In the genomic region with DNA sequence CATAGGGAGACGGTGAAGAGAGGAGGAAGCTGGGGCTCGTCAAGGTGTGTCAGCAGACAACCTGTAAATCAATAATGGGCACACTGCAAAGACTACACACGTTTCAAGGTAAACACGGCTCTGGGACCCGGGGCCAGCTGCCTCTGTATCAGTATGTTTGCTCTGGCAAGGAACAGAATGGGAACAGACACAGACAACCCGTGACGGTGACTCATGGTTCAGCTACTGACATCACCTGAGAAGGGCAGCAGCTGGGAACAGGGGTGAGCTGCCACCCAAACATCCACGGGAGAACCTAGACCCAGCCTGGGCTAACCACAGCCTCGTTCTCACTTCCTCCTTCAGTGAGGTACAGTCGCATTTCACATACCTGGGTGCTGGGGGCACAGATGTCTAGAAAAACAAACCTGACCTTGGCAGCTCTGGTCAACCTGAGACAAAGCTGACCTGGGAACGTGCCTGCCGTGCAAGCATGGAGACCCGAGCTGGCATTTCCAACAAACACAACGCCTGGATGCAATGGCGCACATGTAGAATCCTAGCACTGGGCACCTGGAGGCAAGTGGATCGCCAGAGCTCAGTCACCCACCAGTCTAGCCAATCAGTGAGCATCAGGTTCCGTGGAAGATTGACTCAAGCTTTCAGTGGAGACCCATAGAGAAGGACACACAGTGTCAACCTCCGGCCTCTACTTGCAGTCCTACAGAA, we compare ENCODE assay signal across 10 mouse cellular contexts. TPM values are rescaled to one million over a fixed set of nuclear protein-coding genes. Genes with fewer than 3 reads are reported as not detected.
A peak's percentile ranks its signal among the peaks of the same experiment; 100 is the strongest.
DNase-seq lines count a peak whose midpoint lies in the region; ATAC-seq and TF ChIP-seq lines count a peak whose summit lies in the region.
"Had no signal": no experiment of that assay in that cellular context is flagged by ENCODE, and none has a peak within 500 bp of the region (broad histone marks: within the 10 kb centered on the region; RNA-seq: fewer than 3 reads in every experiment).

No protein-coding gene starts in this region.

- no peaks in the 10 kb centered on the region for H3K9me3 ChIP-seq in liver, embryonic 14.5 days (ENCODE audit: control insufficient read depth, low read length)
- H3K9me3 ChIP-seq in stomach, postnatal 0 days (ENCODE audit: control insufficient read depth, low read length), result no peaks in the 10 kb centered on the region
- no peaks in the 10 kb centered on the region for H3K9me3 ChIP-seq in hindbrain, embryonic 16.5 days (ENCODE audit: control insufficient read depth, low read length)
- no peaks in the 10 kb centered on the region for H3K9me3 ChIP-seq in hindbrain, embryonic 11.5 days (ENCODE audit: control insufficient read depth, low read length)

- H3K36me3 ChIP-seq in liver, embryonic 14.5 days (replicated peaks; ENCODE audit: control insufficient read depth, insufficient read depth, low read depth), result no peaks in the 10 kb centered on the region
- H3K36me3 ChIP-seq in stomach, postnatal 0 days (ENCODE audit: control insufficient read depth, insufficient read depth, low read length), result no peaks in the 10 kb centered on the region
- no peaks in the 10 kb centered on the region for H3K36me3 ChIP-seq in hindbrain, embryonic 16.5 days (ENCODE audit: control insufficient read depth, insufficient read depth, low read length)
- no peaks in the 10 kb centered on the region for H3K36me3 ChIP-seq in hindbrain, embryonic 11.5 days (ENCODE audit: control insufficient read depth, insufficient read depth, low read length)

- H3K27me3 ChIP-seq in liver, embryonic 14.5 days (ENCODE audit: control insufficient read depth, insufficient read depth, low read length), result no peaks in the 10 kb centered on the region
- no peaks in the 10 kb centered on the region for H3K27me3 ChIP-seq in stomach, postnatal 0 days (ENCODE audit: control insufficient read depth, insufficient read depth, low read length)
- no peaks in the 10 kb centered on the region for H3K27me3 ChIP-seq in hindbrain, embryonic 16.5 days (replicated peaks; ENCODE audit: control insufficient read depth, insufficient read depth, low read length)
- no peaks in the 10 kb centered on the region for H3K27me3 ChIP-seq in hindbrain, embryonic 11.5 days (ENCODE audit: control insufficient read depth, insufficient read depth, low read length)

- H3K9ac ChIP-seq in liver, embryonic 14.5 days (replicated peaks), result no peak overlapping the region
- H3K9ac ChIP-seq in stomach, postnatal 0 days (ENCODE audit: low read length), result no peak overlapping the region
- H3K9ac ChIP-seq in hindbrain, embryonic 16.5 days (ENCODE audit: low read depth, low read length), result no peak overlapping the region
- no peak overlapping the region for H3K9ac ChIP-seq in hindbrain, embryonic 11.5 days (ENCODE audit: low read depth, low read length)

- H3K4me2 ChIP-seq in liver, embryonic 14.5 days (ENCODE audit: low read depth), result no peak overlapping the region
- no peak overlapping the region for H3K4me2 ChIP-seq in stomach, postnatal 0 days (replicated peaks; ENCODE audit: low read depth)
- H3K4me2 ChIP-seq in hindbrain, embryonic 16.5 days (ENCODE audit: low read length), result no peak overlapping the region
- H3K4me2 ChIP-seq in hindbrain, embryonic 11.5 days (replicated peaks; ENCODE audit: low read depth, low read length), result no peak overlapping the region

- H3K4me1 ChIP-seq in liver, embryonic 14.5 days (replicated peaks; ENCODE audit: control insufficient read depth in 2 of 2, insufficient read depth in 2 of 2, low read length in 1 of 2), result peaks cover 0 to 13% of the 10 kb centered on the region in 2 experiments; a peak in 2 of 4 replicates
- H3K4me1 ChIP-seq in stomach, postnatal 0 days (replicated peaks; ENCODE audit: control insufficient read depth, insufficient read depth), result peaks cover 2% of the 10 kb centered on the region; the same call in 1 of the 2 replicates
- H3K4me1 ChIP-seq in hindbrain, embryonic 16.5 days (ENCODE audit: control insufficient read depth, insufficient read depth, low read depth, low read length), result no peaks in the 10 kb centered on the region
- no peaks in the 10 kb centered on the region for H3K4me1 ChIP-seq in hindbrain, embryonic 11.5 days (replicated peaks; ENCODE audit: control insufficient read depth, insufficient read depth, low read length)

- ATAC-seq in common myeloid progenitor, adult 5-6 weeks (replicated peaks; ENCODE audit: low read depth, poor library complexity, severe bottlenecking), result peak; percentile 43
- 0 out of 2 replicates have a peak, but pooled peaks have one; percentile 12 for ATAC-seq in liver, embryonic 14.5 days (ENCODE audit: insufficient read depth)
- ATAC-seq in stomach, postnatal 0 days (ENCODE audit: low FRiP score, low TSS enrichment), result peak; percentile 91
- ATAC-seq in hindbrain, embryonic 16.5 days, result no peak
- no peak for ATAC-seq in hindbrain, embryonic 11.5 days (ENCODE audit: low FRiP score)

- peak; percentile 16 for DNase-seq in adrenal gland, postnatal 25 days
- DNase-seq in adrenal gland, postnatal 14 days, result no peak
- DNase-seq in liver, embryonic 14.5 days (ENCODE audit: low read depth in 3 of 3, low spot score in 3 of 3), result no peak
- DNase-seq in stomach, postnatal 0 days (ENCODE audit: low spot score), result peak; percentile 83
- DNase-seq in left cerebral cortex, adult 9 months (ENCODE audit: low spot score in 2 of 2), result no peak
- DNase-seq in hindbrain, embryonic 11.5 days (ENCODE audit: low spot score), result no peak

- WGBS in liver, embryonic 14.5 days (ENCODE audit: insufficient replicate concordance), result 59% methylated on average over 18 of the region's 18 CpGs
- 54% methylated on average over 18 of the region's 18 CpGs for WGBS in stomach, postnatal 0 days
- WGBS in hindbrain, embryonic 16.5 days, result 90% methylated on average over 18 of the region's 18 CpGs
- 86% methylated on average over 18 of the region's 18 CpGs for WGBS in hindbrain, embryonic 11.5 days

- no peak overlapping the region for H3K4me3 ChIP-seq in liver, embryonic 14.5 days (ENCODE audit: insufficient read depth in 1 of 2, low read depth in 2 of 2, low read length in 2 of 2)
- no peak overlapping the region for H3K4me3 ChIP-seq in stomach, postnatal 0 days (ENCODE audit: low read depth, low read length)
- H3K4me3 ChIP-seq in hindbrain, embryonic 16.5 days (ENCODE audit: low read length), result no peak overlapping the region
- no peak overlapping the region for H3K4me3 ChIP-seq in hindbrain, embryonic 11.5 days (ENCODE audit: low read depth, low read length)
- H3K4me3 ChIP-seq: left cerebral cortex, adult 2 months; myocyte had no signal

- TF ChIP-seq CTCF in liver, embryonic 14.5 days (IDR thresholded peaks at IDR 0.05; ENCODE audit: low read depth), result no peak
- no peak for TF ChIP-seq CTCF in stomach, postnatal 0 days (IDR thresholded peaks at IDR 0.05; ENCODE audit: low read depth)

- H3K27ac ChIP-seq in liver, embryonic 14.5 days, result no peak overlapping the region
- H3K27ac ChIP-seq in stomach, postnatal 0 days (replicated peaks), result peak overlapping the region; percentile 61
- H3K27ac ChIP-seq in hindbrain, embryonic 16.5 days (ENCODE audit: low read depth, low read length), result no peak overlapping the region
- no peak overlapping the region for H3K27ac ChIP-seq in hindbrain, embryonic 11.5 days (ENCODE audit: low read depth, low read length)
- H3K27ac ChIP-seq: left cerebral cortex, adult 2 months had no signal

- TF ChIP-seq EP300 in liver, embryonic 14.5 days (IDR thresholded peaks at IDR 0.05; ENCODE audit: low read depth), result no peak
- TF ChIP-seq EP300 in stomach, postnatal 0 days (optimal IDR thresholded peaks at IDR 0.05), result no peak

RNA-seq across cellular contexts. Expression of gene Rpia, which starts 22.0 kb away (rescaled TPM):
- total RNA-seq in adrenal gland, postnatal 25 days (2021), result 22.0 and 26.2 TPM in 2 replicates
- total RNA-seq in adrenal gland, postnatal 14 days (2021), result 21.0 and 23.7 TPM in 2 replicates
- 143 and 145 TPM in 2 replicates for total RNA-seq in common myeloid progenitor, adult 5-6 weeks (2017)
- polyA plus RNA-seq in liver, embryonic 14.5 days (2012; rRNA removed), result 24.4 and 36.7 TPM in 2 replicates
- polyA plus RNA-seq in liver, embryonic 14.5 days (2014; fragmentation: Nextera tagmentation; extraction: Ambion mirVana), result 4.5 and 4.7 TPM in 2 replicates
- 2.4 and 2.6 TPM in 2 replicates for polyA plus RNA-seq in stomach, postnatal 0 days (2015; fragmentation: Nextera tagmentation; extraction: Ambion mirVana)
- polyA plus RNA-seq in hindbrain, embryonic 16.5 days (2015; fragmentation: Nextera tagmentation; extraction: Ambion mirVana), result 2.1 and 2.3 TPM in 2 replicates
- 2.5 and 3.7 TPM in 2 replicates for polyA plus RNA-seq in hindbrain, embryonic 11.5 days (2014; fragmentation: Nextera tagmentation; extraction: Ambion mirVana)

RNA-seq across cellular contexts. Expression of gene Eif2ak3, which starts 30.2 kb away (rescaled TPM):
- total RNA-seq in adrenal gland, postnatal 25 days (2021), result 19.1 and 22.6 TPM in 2 replicates
- total RNA-seq in adrenal gland, postnatal 14 days (2021), result 16.4 and 22.9 TPM in 2 replicates
- 14.5 and 15.1 TPM in 2 replicates for total RNA-seq in common myeloid progenitor, adult 5-6 weeks (2017)
- polyA plus RNA-seq in liver, embryonic 14.5 days (2012; rRNA removed), result 3.2 and 3.3 TPM in 2 replicates
- polyA plus RNA-seq in liver, embryonic 14.5 days (2014; fragmentation: Nextera tagmentation; extraction: Ambion mirVana), result 2.3 and 2.5 TPM in 2 replicates
- polyA plus RNA-seq in stomach, postnatal 0 days (2015; fragmentation: Nextera tagmentation; extraction: Ambion mirVana), result 6.7 and 7.6 TPM in 2 replicates
- polyA plus RNA-seq in hindbrain, embryonic 16.5 days (2015; fragmentation: Nextera tagmentation; extraction: Ambion mirVana), result 10.4 and 11.8 TPM in 2 replicates
- 10.5 and 12.4 TPM in 2 replicates for polyA plus RNA-seq in hindbrain, embryonic 11.5 days (2014; fragmentation: Nextera tagmentation; extraction: Ambion mirVana)

Comparison
In these comparisons a context has a peak if more than half of its experiments do, and no peak if none do; other contexts are left out.
1. DNase-seq: peak in adrenal gland, postnatal 25 days (single experiment) and stomach, postnatal 0 days (single experiment); none in adrenal gland, postnatal 14 days (single experiment), liver, embryonic 14.5 days (0 of 3), left cerebral cortex, adult 9 months (0 of 2) and hindbrain, embryonic 11.5 days (single experiment).
2. ATAC-seq: peak in common myeloid progenitor, adult 5-6 weeks (single experiment), liver, embryonic 14.5 days (single experiment) and stomach, postnatal 0 days (single experiment); none in hindbrain, embryonic 16.5 days (single experiment) and hindbrain, embryonic 11.5 days (single experiment).